Mouse (Mus musculus): ENCODE measurements around the gene Usp6nl. TPM values are rescaled to one million over a fixed set of nuclear protein-coding genes. Genes with fewer than 3 reads are reported as not detected.

Usp6nl gene
- total and polyA plus RNA-seq, 2 experiments from 2014 or later = 3.4 to 8.9 TPM

GRCm38 (mm10) chr2:6284784-6285183 lies 37.7 kb upstream of the Usp6nl start:
- no peak for ATAC-seq (ENCODE audit: insufficient read depth, low read depth)
- H3K27ac ChIP-seq (ENCODE audit: low read depth) = no peak overlapping the region

GRCm38 (mm10) chr2:6285794-6286193 lies 36.7 kb upstream of the Usp6nl start:
- DNase-seq (ENCODE audit: low spot score) = no peak
- Histone ChIP-seq H3K27me3 (ENCODE audit: control insufficient read depth, insufficient read depth, low read length) (no peaks in the 10 kb centered on the region), H3K9me3 (replicated peaks; ENCODE audit: control insufficient read depth, low read length) (peaks cover 4% of the 10 kb centered on the region; the same call in 1 of the 2 replicates), H3K27ac (ENCODE audit: low read depth) (no peak overlapping the region), H3K9ac (replicated peaks; ENCODE audit: low read depth, low read length) (no peak overlapping the region), H3K4me1 (ENCODE audit: control insufficient read depth, insufficient read depth) (no peaks in the 10 kb centered on the region), H3K36me3 (replicated peaks; ENCODE audit: control insufficient read depth, insufficient read depth, low read length) (no peaks in the 10 kb centered on the region), H3K4me3 (ENCODE audit: low read depth, low read length) (no peak overlapping the region), H3K4me2 (ENCODE audit: low read depth, low read length) (no peak overlapping the region)
- TF ChIP-seq EP300 (IDR thresholded peaks at IDR 0.05; ENCODE audit: low read depth) = no peak
- no peak for TF ChIP-seq CTCF (IDR thresholded peaks at IDR 0.05; ENCODE audit: low read depth)
- WGBS = 28% methylated on average over 1 of the region's 1 CpGs
- ATAC-seq (ENCODE audit: insufficient read depth, low read depth) = no peak

More at GRCm38 (mm10) chr2:6284784-6285183, 37.7 kb upstream of the Usp6nl start:
- Histone ChIP-seq H3K4me1 (ENCODE audit: control insufficient read depth, insufficient read depth) (no peaks in the 10 kb centered on the region), H3K9ac (replicated peaks; ENCODE audit: low read depth, low read length) (no peak overlapping the region), H3K4me3 (ENCODE audit: low read depth, low read length) (no peak overlapping the region), H3K4me2 (ENCODE audit: low read depth, low read length) (no peak overlapping the region), H3K9me3 (replicated peaks; ENCODE audit: control insufficient read depth, low read length) (no peaks in the 10 kb centered on the region), H3K36me3 (replicated peaks; ENCODE audit: control insufficient read depth, insufficient read depth, low read length) (no peaks in the 10 kb centered on the region), H3K27me3 (ENCODE audit: control insufficient read depth, insufficient read depth, low read length) (no peaks in the 10 kb centered on the region)
- DNase-seq (ENCODE audit: low spot score) = no peak
- 50% methylated on average over 3 of the region's 3 CpGs for WGBS
- TF ChIP-seq EP300 (IDR thresholded peaks at IDR 0.05; ENCODE audit: low read depth) (no peak), CTCF (IDR thresholded peaks at IDR 0.05; ENCODE audit: low read depth) (no peak)

GRCm38 (mm10) chr2:6293825-6294444 lies 28.5 kb upstream of the Usp6nl start:
- Histone ChIP-seq H3K9ac (replicated peaks; ENCODE audit: low read depth, low read length) (no peak overlapping the region), H3K4me3 (ENCODE audit: low read depth, low read length) (no peak overlapping the region), H3K4me1 (ENCODE audit: control insufficient read depth, insufficient read depth) (no peaks in the 10 kb centered on the region), H3K36me3 (replicated peaks; ENCODE audit: control insufficient read depth, insufficient read depth, low read length) (no peaks in the 10 kb centered on the region), H3K9me3 (replicated peaks; ENCODE audit: control insufficient read depth, low read length) (peaks cover 4% of the 10 kb centered on the region; the same call in 1 of the 2 replicates), H3K27ac (ENCODE audit: low read depth) (no peak overlapping the region), H3K4me2 (ENCODE audit: low read depth, low read length) (no peak overlapping the region), H3K27me3 (ENCODE audit: control insufficient read depth, insufficient read depth, low read length) (no peaks in the 10 kb centered on the region)
- ATAC-seq (ENCODE audit: insufficient read depth, low read depth) (no peak), DNase-seq (ENCODE audit: low spot score) (no peak)
- WGBS = 51% methylated on average over 11 of the region's 11 CpGs
- no peak for TF ChIP-seq CTCF (IDR thresholded peaks at IDR 0.05; ENCODE audit: low read depth)
- no peak for TF ChIP-seq EP300 (IDR thresholded peaks at IDR 0.05; ENCODE audit: low read depth)

- no peaks in the 10 kb centered on the region for H3K4me1 ChIP-seq (ENCODE audit: control insufficient read depth, insufficient read depth)
- H3K9me3 ChIP-seq (replicated peaks; ENCODE audit: control insufficient read depth, low read length) = peaks cover 4% of the 10 kb centered on the region; the same call in 1 of the 2 replicates
- TF ChIP-seq CTCF (IDR thresholded peaks at IDR 0.05; ENCODE audit: low read depth) = no peak
- TF ChIP-seq EP300 (IDR thresholded peaks at IDR 0.05; ENCODE audit: low read depth) = no peak
- no peaks in the 10 kb centered on the region for H3K36me3 ChIP-seq (replicated peaks; ENCODE audit: control insufficient read depth, insufficient read depth, low read length)
- 57% methylated on average over 7 of the region's 7 CpGs for WGBS
- no peak for DNase-seq (ENCODE audit: low spot score)
- H3K4me2 ChIP-seq (ENCODE audit: low read depth, low read length) = no peak overlapping the region
- no peak overlapping the region for H3K27ac ChIP-seq (ENCODE audit: low read depth)
- ATAC-seq (ENCODE audit: insufficient read depth, low read depth) = no peak
- H3K4me3 ChIP-seq (ENCODE audit: low read depth, low read length) = no peak overlapping the region
- no peak overlapping the region for H3K9ac ChIP-seq (replicated peaks; ENCODE audit: low read depth, low read length)
- no peaks in the 10 kb centered on the region for H3K27me3 ChIP-seq (ENCODE audit: control insufficient read depth, insufficient read depth, low read length)
Measured at GRCm38 (mm10) chr2:6294993-6295628, 27.4 kb upstream of the Usp6nl start.

GRCm38 (mm10) chr2:6304768-6305167 lies 17.7 kb upstream of the Usp6nl start:
- no peak for DNase-seq (ENCODE audit: low spot score)
- Histone ChIP-seq H3K27me3 (ENCODE audit: control insufficient read depth, insufficient read depth, low read length) (no peaks in the 10 kb centered on the region), H3K27ac (ENCODE audit: low read depth) (no peak overlapping the region), H3K9me3 (replicated peaks; ENCODE audit: control insufficient read depth, low read length) (no peaks in the 10 kb centered on the region), H3K4me2 (ENCODE audit: low read depth, low read length) (no peak overlapping the region), H3K9ac (replicated peaks; ENCODE audit: low read depth, low read length) (no peak overlapping the region), H3K4me1 (ENCODE audit: control insufficient read depth, insufficient read depth) (no peaks in the 10 kb centered on the region), H3K36me3 (replicated peaks; ENCODE audit: control insufficient read depth, insufficient read depth, low read length) (no peaks in the 10 kb centered on the region), H3K4me3 (ENCODE audit: low read depth, low read length) (no peak overlapping the region)
- 88% methylated on average over 4 of the region's 4 CpGs for WGBS
- ATAC-seq (ENCODE audit: insufficient read depth, low read depth) = no peak
- TF ChIP-seq CTCF (IDR thresholded peaks at IDR 0.05; ENCODE audit: low read depth) (no peak), EP300 (IDR thresholded peaks at IDR 0.05; ENCODE audit: low read depth) (no peak)

Measured in heart, postnatal 0 days (tissue).